20 mouse cellular contexts compared by ENCODE assay signal in the genomic region with DNA sequence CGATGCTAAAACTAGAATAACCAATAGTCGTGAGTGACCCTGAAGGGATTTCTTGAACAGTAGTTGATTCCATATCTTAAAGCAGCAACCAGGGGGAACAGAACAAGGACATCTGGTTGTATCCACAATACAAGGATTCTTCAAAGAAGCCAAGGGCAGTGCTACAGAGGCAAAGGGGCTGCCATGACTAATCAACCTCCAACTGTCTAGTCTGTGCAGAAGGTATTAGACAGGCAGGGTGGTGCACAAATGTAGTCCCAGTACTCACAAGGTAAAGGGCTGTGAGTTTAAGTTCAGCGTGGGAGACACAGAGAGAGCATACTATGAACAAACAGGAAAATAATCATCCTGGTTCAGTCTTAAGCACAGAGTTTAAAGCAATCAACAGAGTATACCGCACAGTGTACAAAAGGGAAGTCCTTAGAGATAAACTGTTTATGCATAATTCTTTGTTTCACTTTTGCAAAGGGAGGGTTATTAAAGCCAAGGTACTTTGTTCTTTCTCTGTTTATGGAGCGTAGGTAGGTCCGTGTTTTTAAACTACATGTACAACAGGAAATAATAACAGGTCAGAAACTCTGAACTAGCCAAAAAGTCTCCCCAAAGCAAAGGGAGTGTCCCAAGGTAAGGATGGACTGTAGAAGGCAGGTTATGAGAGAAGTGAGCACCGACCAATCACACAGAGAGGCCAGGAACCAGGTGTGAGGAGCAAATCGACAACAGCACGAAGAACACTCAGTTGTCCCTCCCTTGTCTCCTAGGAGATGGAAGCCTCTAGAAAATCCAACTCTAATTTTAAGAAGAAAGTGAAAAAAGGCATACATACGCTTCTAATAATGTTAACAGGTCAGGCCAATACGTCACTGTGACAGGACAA. TPM values are rescaled to one million over a fixed set of nuclear protein-coding genes. Genes with fewer than 3 reads are reported as not detected.
DNase-seq lines count a peak whose midpoint lies in the region; ATAC-seq lines count a peak whose summit lies in the region.
"Had no signal": no experiment of that assay in that cellular context is flagged by ENCODE, and none has a peak within 500 bp of the region (broad histone marks: within the 10 kb centered on the region; RNA-seq: fewer than 3 reads in every experiment).

No protein-coding gene starts in this region.

- no peak overlapping the region for H3K9ac ChIP-seq in lung, embryonic 15.5 days
- no peak overlapping the region for H3K9ac ChIP-seq in stomach, embryonic 15.5 days
- H3K9ac ChIP-seq: forebrain, embryonic 13.5 days; heart, embryonic 12.5 days; hindbrain, embryonic 15.5 days; liver, embryonic 13.5 days; midbrain, embryonic 12.5 days; neural tube, embryonic 15.5 days had no signal

- no peak overlapping the region for H3K4me2 ChIP-seq in lung, embryonic 15.5 days
- H3K4me2 ChIP-seq in stomach, embryonic 15.5 days = no peak overlapping the region
- H3K4me2 ChIP-seq: forebrain, embryonic 13.5 days; heart, embryonic 12.5 days; hindbrain, embryonic 15.5 days; liver, embryonic 13.5 days; midbrain, embryonic 12.5 days; neural tube, embryonic 15.5 days had no signal

- no peak for ATAC-seq in lung, embryonic 15.5 days (ENCODE audit: borderline replicate concordance, extremely low read depth, low FRiP score, low TSS enrichment)
- ATAC-seq in stomach, embryonic 15.5 days (ENCODE audit: insufficient read depth, low FRiP score, low read depth) = no peak
- ATAC-seq: forebrain, embryonic 13.5 days had no signal

- WGBS in lung, embryonic 15.5 days = 77% methylated on average over 11 of the region's 11 CpGs
- WGBS in stomach, embryonic 15.5 days = 73% methylated on average over 11 of the region's 11 CpGs

- intact Hi-C loops in heart, postnatal 14 days (cut with DNase I) = loop anchor here (5.0 kb wide), 1 partner anchor 150 kb away; the partner anchor contains the start of gene Iqgap2

- DNase-seq in lung, postnatal 4 days = no peak
- peak; percentile 10 for DNase-seq in MEL-GATA-1-ER (ENCODE audit: extremely low read depth, low read depth)
- peak; percentile 64 for DNase-seq in induced T-regulatory cell, adult 2 months (ENCODE audit: low read depth)
- DNase-seq in adrenal gland, postnatal 36 days = no peak
- no peak for DNase-seq in heart, postnatal 14 days
- DNase-seq: adrenal gland, postnatal 25 days; cerebellum, adult 2 months; gastrocnemius, postnatal 36 days; heart, postnatal 36 days; layer of hippocampus, postnatal 36 days; liver, embryonic 13.5 days; thymus, adult 2 months had no signal

- peak overlapping the region; percentile 44; the same call in 1 of the 2 replicates for H3K27ac ChIP-seq in lung, embryonic 15.5 days
- H3K27ac ChIP-seq in stomach, embryonic 15.5 days = peak overlapping the region; percentile 62; the same call in 1 of the 2 replicates
- H3K27ac ChIP-seq: forebrain, embryonic 13.5 days; hindbrain, embryonic 15.5 days; liver, embryonic 13.5 days; midbrain, embryonic 12.5 days; neural tube, embryonic 15.5 days had no signal

- no peak overlapping the region for H3K4me3 ChIP-seq in lung, embryonic 15.5 days
- no peak overlapping the region for H3K4me3 ChIP-seq in stomach, embryonic 15.5 days (replicated peaks)
- H3K4me3 ChIP-seq: forebrain, embryonic 13.5 days; heart, embryonic 12.5 days; hindbrain, embryonic 15.5 days; liver, embryonic 13.5 days; midbrain, embryonic 12.5 days; neural tube, embryonic 15.5 days had no signal

- H3K4me1 ChIP-seq in lung, embryonic 15.5 days = peaks cover 44% of the 10 kb centered on the region
- H3K4me1 ChIP-seq in stomach, embryonic 15.5 days = peaks cover 10% of the 10 kb centered on the region; the same call in 1 of the 2 replicates
- H3K4me1 ChIP-seq: forebrain, embryonic 13.5 days; hindbrain, embryonic 15.5 days; liver, embryonic 13.5 days; midbrain, embryonic 12.5 days; neural tube, embryonic 15.5 days had no signal

- 0 out of 2 replicates have a peak, but pooled peaks cover 3% of the 10 kb centered on the region for H3K27me3 ChIP-seq in lung, embryonic 15.5 days
- no peaks in the 10 kb centered on the region for H3K27me3 ChIP-seq in stomach, embryonic 15.5 days (replicated peaks)
- H3K27me3 ChIP-seq: forebrain, embryonic 13.5 days; heart, embryonic 12.5 days; hindbrain, embryonic 15.5 days; liver, embryonic 13.5 days; midbrain, embryonic 12.5 days; neural tube, embryonic 15.5 days had no signal

- no peaks in the 10 kb centered on the region for H3K36me3 ChIP-seq in lung, embryonic 15.5 days
- H3K36me3 ChIP-seq in stomach, embryonic 15.5 days = no peaks in the 10 kb centered on the region
- H3K36me3 ChIP-seq: heart, embryonic 12.5 days; hindbrain, embryonic 15.5 days; liver, embryonic 13.5 days; neural tube, embryonic 15.5 days had no signal

- H3K9me3 ChIP-seq in lung, embryonic 15.5 days = no peaks in the 10 kb centered on the region
- H3K9me3 ChIP-seq in stomach, embryonic 15.5 days = no peaks in the 10 kb centered on the region
- H3K9me3 ChIP-seq: forebrain, embryonic 13.5 days; G1E; hindbrain, embryonic 15.5 days; liver, embryonic 13.5 days; midbrain, embryonic 12.5 days; neural tube, embryonic 15.5 days had no signal

RNA-seq across cellular contexts. Expression of gene F2rl2, which starts 45.4 kb away (rescaled TPM):
- polyA plus RNA-seq in lung, embryonic 15.5 days (2015; fragmentation: Nextera tagmentation; extraction: Ambion mirVana) = 0.87 and 0.94 TPM in 2 replicates
- polyA plus RNA-seq in stomach, embryonic 15.5 days (2015; fragmentation: Nextera tagmentation; extraction: Ambion mirVana) = 0.42 and 0.67 TPM in 2 replicates
- total RNA-seq in adrenal gland, postnatal 36 days (2021) = under 1 TPM in 1 of 2 experiments, not detected in 1; 0.30 TPM
- under 1 TPM in 1 of 2 experiments, not detected in 1; 0.12 TPM for total RNA-seq in heart, postnatal 14 days (2021)
- total RNA-seq: adrenal gland, postnatal 25 days; gastrocnemius, postnatal 36 days had no signal
- polyA plus RNA-seq: G1E had no signal

Comparison
In these comparisons a context has a peak if more than half of its experiments do, and no peak if none do; other contexts are left out.
1. DNase-seq: peak in MEL-GATA-1-ER (single experiment) and induced T-regulatory cell, adult 2 months (single experiment); none in lung, postnatal 4 days (0 of 2), adrenal gland, postnatal 36 days (0 of 2) and heart, postnatal 14 days (0 of 2).